Comparison of ENCODE assay signal across 12 mouse cellular contexts in the genomic region with DNA sequence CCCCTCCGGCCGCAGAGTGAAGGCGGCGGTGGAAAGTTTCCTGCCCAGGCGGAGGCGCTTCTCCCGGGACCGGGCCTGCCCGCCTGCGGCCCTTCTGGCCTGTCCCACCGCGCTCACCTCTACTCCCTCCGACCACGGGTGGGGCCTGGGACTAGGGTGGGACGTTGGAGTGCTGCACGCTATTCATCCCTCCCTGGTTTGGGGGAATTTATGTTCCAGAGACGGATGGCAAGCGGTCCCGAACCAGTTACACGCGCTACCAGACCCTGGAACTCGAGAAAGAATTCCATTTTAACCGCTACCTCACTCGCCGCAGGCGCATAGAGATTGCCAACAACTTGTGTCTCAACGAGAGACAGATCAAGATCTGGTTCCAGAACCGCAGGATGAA. TPM values are rescaled to one million over a fixed set of nuclear protein-coding genes. Genes with fewer than 3 reads are reported as not detected.
DNase-seq lines count a peak whose midpoint lies in the region; ATAC-seq and TF ChIP-seq lines count a peak whose summit lies in the region.
"Had no signal": no experiment of that assay in that cellular context is flagged by ENCODE, and none has a peak within 500 bp of the region (broad histone marks: within the 10 kb centered on the region; RNA-seq: fewer than 3 reads in every experiment).

No protein-coding gene starts in this region.

- no peak for TF ChIP-seq EP300 in stomach, postnatal 0 days (optimal IDR thresholded peaks at IDR 0.05)

- peak; percentile 89 for DNase-seq in heart, adult 11 months
- DNase-seq in heart, adult 8-10 months (ENCODE audit: low spot score) = no peak
- DNase-seq in testis, postnatal 14 days (ENCODE audit: low spot score) = no peak
- DNase-seq in limb, embryonic 10.5 days (ENCODE audit: low spot score) = peak; percentile 80
- no peak for DNase-seq in stomach, postnatal 0 days (ENCODE audit: low spot score)
- no peak for DNase-seq in adipocyte (ENCODE audit: low spot score)
- DNase-seq: layer of hippocampus, postnatal 36 days; right cerebral cortex, postnatal 4 days had no signal

- peak overlapping the region; percentile 70 for H3K4me2 ChIP-seq in stomach, postnatal 0 days (replicated peaks; ENCODE audit: low read depth)

- H3K9me3 ChIP-seq in limb, embryonic 10.5 days (replicated peaks) = no peaks in the 10 kb centered on the region
- no peaks in the 10 kb centered on the region for H3K9me3 ChIP-seq in stomach, postnatal 0 days (ENCODE audit: control insufficient read depth, low read length)

- TF ChIP-seq CTCF in testis, adult 2 months (IDR thresholded peaks at IDR 0.05; ENCODE audit: control insufficient read depth, insufficient read depth, insufficient replicate concordance, low read depth, low read length) = no peak
- no peak for TF ChIP-seq CTCF in stomach, postnatal 0 days (IDR thresholded peaks at IDR 0.05; ENCODE audit: low read depth)

- H3K4me1 ChIP-seq in testis, adult 2 months (ENCODE audit: control insufficient read depth, insufficient read depth, low read length) = peaks cover 28% of the 10 kb centered on the region
- peaks cover 98% of the 10 kb centered on the region for H3K4me1 ChIP-seq in limb, embryonic 10.5 days
- H3K4me1 ChIP-seq in stomach, postnatal 0 days (replicated peaks; ENCODE audit: control insufficient read depth, insufficient read depth) = no peaks in the 10 kb centered on the region

- H3K27ac ChIP-seq in testis, adult 2 months (ENCODE audit: control insufficient read depth, insufficient read depth, low read depth, low read length) = no peak overlapping the region
- H3K27ac ChIP-seq in limb, embryonic 10.5 days = peak overlapping the region; percentile 89
- H3K27ac ChIP-seq in stomach, postnatal 0 days (replicated peaks) = peak overlapping the region; percentile 90

- H3K4me3 ChIP-seq in testis, adult 2 months (ENCODE audit: control insufficient read depth, low read depth, low read length) = peak overlapping the region; percentile 40
- peak overlapping the region; percentile 50 for H3K4me3 ChIP-seq in limb, embryonic 10.5 days
- peak overlapping the region; percentile 54 for H3K4me3 ChIP-seq in stomach, postnatal 0 days (ENCODE audit: low read depth, low read length)

- H3K36me3 ChIP-seq in testis, adult 2 months (ENCODE audit: control insufficient read depth, insufficient read depth, low read length) = no peaks in the 10 kb centered on the region
- no peaks in the 10 kb centered on the region; the same call in 1 of the 2 replicates for H3K36me3 ChIP-seq in limb, embryonic 10.5 days
- no peaks in the 10 kb centered on the region for H3K36me3 ChIP-seq in stomach, postnatal 0 days (ENCODE audit: control insufficient read depth, insufficient read depth, low read length)

- peak; percentile 41; the same call in 1 of the 2 replicates for ATAC-seq in stomach, postnatal 0 days (ENCODE audit: low FRiP score, low TSS enrichment)
- no peak for ATAC-seq in megakaryocyte-erythroid progenitor cell, adult 5-6 weeks (replicated peaks; ENCODE audit: low FRiP score, low TSS enrichment, poor library complexity, severe bottlenecking)
- ATAC-seq: forebrain, embryonic 16.5 days had no signal

- TF ChIP-seq POLR2A in testis, adult 2 months (IDR thresholded peaks at IDR 0.05; ENCODE audit: control insufficient read depth, low read depth, low read length) = no peak

- under 1% methylated on average over 24 of the region's 28 CpGs for WGBS in limb, embryonic 10.5 days
- WGBS in stomach, postnatal 0 days = 6% methylated on average over 22 of the region's 28 CpGs

- peak overlapping the region; percentile 75 for H3K9ac ChIP-seq in stomach, postnatal 0 days (ENCODE audit: low read length)

- peaks cover 11% of the 10 kb centered on the region for H3K27me3 ChIP-seq in testis, adult 2 months (ENCODE audit: control insufficient read depth, insufficient read depth, low read length)
- peaks cover 98% of the 10 kb centered on the region for H3K27me3 ChIP-seq in limb, embryonic 10.5 days (ENCODE audit: low read depth, poor library complexity, severe bottlenecking)
- 0 out of 2 replicates have a peak, but pooled peaks cover 2% of the 10 kb centered on the region for H3K27me3 ChIP-seq in stomach, postnatal 0 days (ENCODE audit: control insufficient read depth, insufficient read depth, low read length)
- H3K27me3 ChIP-seq: CH12.LX had no signal

RNA-seq across cellular contexts. Expression of a gene that starts 3.7 kb away (rescaled TPM):
- not detected for total RNA-seq in heart, adult 8-10 months (2022)
- 0.33 and 0.36 TPM in 2 replicates for polyA plus RNA-seq in testis, adult 2 months (2012; rRNA removed)
- polyA plus RNA-seq in limb, embryonic 10.5 days (2016; fragmentation: Nextera tagmentation; extraction: Ambion mirVana) = 9.1 and 9.8 TPM in 2 replicates
- 9.6 and 10.4 TPM in 2 replicates for polyA plus RNA-seq in stomach, postnatal 0 days (2015; fragmentation: Nextera tagmentation; extraction: Ambion mirVana)
- total RNA-seq in megakaryocyte-erythroid progenitor cell, adult 5-6 weeks (2014; fragmentation: Nextera tagmentation) = not detected in 2 replicates
- not detected in 2 replicates for total RNA-seq in megakaryocyte-erythroid progenitor cell, adult 5-6 weeks (2017)
- total RNA-seq: layer of hippocampus, postnatal 36 days had no signal
- polyA plus RNA-seq: forebrain, embryonic 16.5 days had no signal

RNA-seq across cellular contexts. Expression of a gene that starts 16.9 kb away (rescaled TPM):
- under 1 TPM in 2 of 4 experiments, not detected in 2; 0.25 to 0.62 TPM for total RNA-seq in heart, adult 8-10 months (2022)
- 1.0 and 1.1 TPM in 2 replicates for polyA plus RNA-seq in testis, adult 2 months (2012; rRNA removed)
- polyA plus RNA-seq in limb, embryonic 10.5 days (2016; fragmentation: Nextera tagmentation; extraction: Ambion mirVana) = 10.1 and 10.2 TPM in 2 replicates
- polyA plus RNA-seq in stomach, postnatal 0 days (2015; fragmentation: Nextera tagmentation; extraction: Ambion mirVana) = 3.3 and 4.9 TPM in 2 replicates
- total RNA-seq in megakaryocyte-erythroid progenitor cell, adult 5-6 weeks (2014; fragmentation: Nextera tagmentation) = not detected in 2 replicates
- total RNA-seq in megakaryocyte-erythroid progenitor cell, adult 5-6 weeks (2017) = not detected in 2 replicates
- total RNA-seq: layer of hippocampus, postnatal 36 days had no signal
- polyA plus RNA-seq: forebrain, embryonic 16.5 days had no signal

RNA-seq across cellular contexts. Expression of a gene that starts 24.6 kb away (rescaled TPM):
- not detected for total RNA-seq in heart, adult 8-10 months (2022)
- polyA plus RNA-seq in testis, adult 2 months (2012; rRNA removed) = 0.15 and 0.34 TPM in 2 replicates
- polyA plus RNA-seq in limb, embryonic 10.5 days (2016; fragmentation: Nextera tagmentation; extraction: Ambion mirVana) = 5.1 and 6.0 TPM in 2 replicates
- 7.1 and 7.3 TPM in 2 replicates for polyA plus RNA-seq in stomach, postnatal 0 days (2015; fragmentation: Nextera tagmentation; extraction: Ambion mirVana)
- total RNA-seq in megakaryocyte-erythroid progenitor cell, adult 5-6 weeks (2014; fragmentation: Nextera tagmentation) = not detected in 2 replicates
- total RNA-seq in megakaryocyte-erythroid progenitor cell, adult 5-6 weeks (2017) = not detected in 2 replicates
- total RNA-seq: CH12.LX; layer of hippocampus, postnatal 36 days had no signal
- polyA plus RNA-seq: forebrain, embryonic 16.5 days had no signal

RNA-seq across cellular contexts. Expression of a gene that starts 38.8 kb away (rescaled TPM):
- not detected for total RNA-seq in heart, adult 8-10 months (2022)
- 2.1 and 2.6 TPM in 2 replicates for polyA plus RNA-seq in testis, adult 2 months (2012; rRNA removed)
- 4.4 and 6.9 TPM in 2 replicates for polyA plus RNA-seq in limb, embryonic 10.5 days (2016; fragmentation: Nextera tagmentation; extraction: Ambion mirVana)
- not detected in 2 replicates for polyA plus RNA-seq in stomach, postnatal 0 days (2015; fragmentation: Nextera tagmentation; extraction: Ambion mirVana)
- not detected in 2 replicates for total RNA-seq in megakaryocyte-erythroid progenitor cell, adult 5-6 weeks (2014; fragmentation: Nextera tagmentation)
- not detected in 2 replicates for total RNA-seq in megakaryocyte-erythroid progenitor cell, adult 5-6 weeks (2017)
- total RNA-seq: layer of hippocampus, postnatal 36 days had no signal
- polyA plus RNA-seq: forebrain, embryonic 16.5 days had no signal

RNA-seq across cellular contexts. Expression of a gene that starts 47.8 kb away (rescaled TPM):
- total RNA-seq in heart, adult 8-10 months (2022) = under 1 TPM in 1 of 4 experiments, not detected in 3; 0.12 TPM
- 0.53 and 0.66 TPM in 2 replicates for polyA plus RNA-seq in testis, adult 2 months (2012; rRNA removed)
- 10.6 and 12.7 TPM in 2 replicates for polyA plus RNA-seq in limb, embryonic 10.5 days (2016; fragmentation: Nextera tagmentation; extraction: Ambion mirVana)
- 18.0 and 18.2 TPM in 2 replicates for polyA plus RNA-seq in stomach, postnatal 0 days (2015; fragmentation: Nextera tagmentation; extraction: Ambion mirVana)
- total RNA-seq in megakaryocyte-erythroid progenitor cell, adult 5-6 weeks (2014; fragmentation: Nextera tagmentation) = not detected in 2 replicates
- total RNA-seq in megakaryocyte-erythroid progenitor cell, adult 5-6 weeks (2017) = not detected in 2 replicates
- total RNA-seq: layer of hippocampus, postnatal 36 days had no signal
- polyA plus RNA-seq: forebrain, embryonic 16.5 days had no signal

Comparison
In these comparisons a context has a peak if more than half of its experiments do, and no peak if none do; other contexts are left out.
1. DNase-seq: peak in heart, adult 11 months (single experiment) and limb, embryonic 10.5 days (single experiment); none in heart, adult 8-10 months (single experiment), testis, postnatal 14 days (single experiment), stomach, postnatal 0 days (single experiment) and adipocyte (single experiment).
2. Peak in every context shown above with its lines, with median percentiles within 50 percentile points of each other: H3K4me3 ChIP-seq.